Mouse (Mus musculus) embryonic facial prominence, embryonic 15.5 days (tissue): ENCODE measurements around the gene Sorbs1. TPM values are rescaled to one million over a fixed set of nuclear protein-coding genes. Genes with fewer than 3 reads are reported as not detected.

Source experiments
- ATAC-seq: fragments of 200-750 bp; cut with Nextera tagmentation; 2 replicates; pipeline ENCODE4 v1.8.0; 2017; ENCODE audit warnings: low read depth, moderate TSS enrichment; ENCODE audit not compliant: insufficient number of reproducible peaks, low FRiP score, low TSS enrichment
- H3K27ac ChIP-seq: fragments of 300-500 bp; sonication (generic); replicated peaks from 2 replicates; pipeline ENCODE4 v1.5.1; 2015; ENCODE audit warnings: mild to moderate bottlenecking, inconsistent platforms
- H3K27me3 ChIP-seq: fragments of 300-500 bp; sonication (generic); 2 replicates; pipeline ENCODE4 v1.6.1; 2015; ENCODE audit warnings: inconsistent platforms
- H3K36me3 ChIP-seq: fragments of 300-500 bp; sonication (generic); 2 replicates; pipeline ENCODE4 v1.6.1; 2015; ENCODE audit warnings: mild to moderate bottlenecking, inconsistent platforms
- H3K4me1 ChIP-seq: fragments of 300-500 bp; sonication (generic); 2 replicates; pipeline ENCODE4 v1.6.1; 2015; ENCODE audit warnings: inconsistent platforms
- H3K4me2 ChIP-seq: fragments of 300-500 bp; sonication (generic); replicated peaks from 2 replicates; pipeline ENCODE4 v1.6.1; 2015; ENCODE audit warnings: mild to moderate bottlenecking, inconsistent platforms
- H3K4me3 ChIP-seq: fragments of 300-500 bp; sonication (generic); replicated peaks from 2 replicates; pipeline ENCODE4 v1.5.1; 2015; ENCODE audit warnings: mild to moderate bottlenecking, inconsistent platforms
- H3K9ac ChIP-seq: fragments of 300-500 bp; sonication (generic); 2 replicates; pipeline ENCODE4 v1.6.1; 2015; ENCODE audit warnings: inconsistent platforms
- H3K9me3 ChIP-seq: fragments of 300-500 bp; sonication (generic); replicated peaks from 2 replicates; pipeline ENCODE4 v1.6.1; 2016; ENCODE audit warnings: inconsistent platforms
- WGBS: fragments of 180-500 bp; shearing (Covaris S2); methylation state at CpG from one replicate; pipeline ENCODE4 v1.1.7; 2015; 5-methylcytosine and 5-hydroxymethylcytosine counted together
- polyA plus RNA-seq: library from polyadenylated mRNA; unstranded; fragments of >200 nt; fragmentation: Nextera tagmentation; extraction: Ambion mirVana; gene quantifications from 2 replicates; pipeline ENCODE4 v1.2.1, GENCODE M21; 2015

Sorbs1 gene
- polyA plus RNA-seq, 1 experiment from 2014 or later = 55.6 TPM

GRCm38 (mm10) chr19:40341141-40341540 is 172.4 kb downstream of the Sorbs1 start:
- no peaks in the 10 kb centered on the region for H3K27me3 ChIP-seq

GRCm38 (mm10) chr19:40336694-40337093 is 176.9 kb downstream of the Sorbs1 start:
- H3K4me1 ChIP-seq = no peaks in the 10 kb centered on the region
- H3K27me3 ChIP-seq = no peaks in the 10 kb centered on the region
- H3K9me3 ChIP-seq = no peaks in the 10 kb centered on the region
- H3K4me3 ChIP-seq = no peak overlapping the region
- H3K27ac ChIP-seq = no peak overlapping the region
- WGBS = 69% methylated on average over 4 of the region's 4 CpGs
- no peaks in the 10 kb centered on the region for H3K36me3 ChIP-seq
- H3K4me2 ChIP-seq = no peak overlapping the region
- no peak for ATAC-seq
- no peak overlapping the region for H3K9ac ChIP-seq

More at GRCm38 (mm10) chr19:40341141-40341540, 172.4 kb downstream of the Sorbs1 start:
- H3K36me3 ChIP-seq = no peaks in the 10 kb centered on the region
- no peak overlapping the region for H3K27ac ChIP-seq
- no peak for ATAC-seq
- no peaks in the 10 kb centered on the region for H3K9me3 ChIP-seq
- H3K9ac ChIP-seq = no peak overlapping the region
- no peaks in the 10 kb centered on the region for H3K4me1 ChIP-seq
- no peak overlapping the region for H3K4me3 ChIP-seq
- no peak overlapping the region for H3K4me2 ChIP-seq
- 13% methylated on average over 6 of the region's 6 CpGs for WGBS

GRCm38 (mm10) chr19:40333905-40334304 is 179.7 kb downstream of the Sorbs1 start:
- WGBS = 36% methylated on average over 5 of the region's 5 CpGs
- H3K36me3 ChIP-seq = no peaks in the 10 kb centered on the region
- ATAC-seq = no peak
- H3K4me2 ChIP-seq = no peak overlapping the region
- no peak overlapping the region for H3K4me3 ChIP-seq
- H3K9me3 ChIP-seq = no peaks in the 10 kb centered on the region
- no peak overlapping the region for H3K9ac ChIP-seq
- no peaks in the 10 kb centered on the region for H3K27me3 ChIP-seq
- H3K4me1 ChIP-seq = no peaks in the 10 kb centered on the region
- no peak overlapping the region for H3K27ac ChIP-seq

- H3K4me2 ChIP-seq = no peak overlapping the region
- H3K4me3 ChIP-seq = no peak overlapping the region
- H3K9me3 ChIP-seq = no peaks in the 10 kb centered on the region
- H3K27me3 ChIP-seq = no peaks in the 10 kb centered on the region
- H3K27ac ChIP-seq = no peak overlapping the region
- no peaks in the 10 kb centered on the region for H3K4me1 ChIP-seq
- WGBS = 89% methylated on average over 4 of the region's 4 CpGs
- no peak overlapping the region for H3K9ac ChIP-seq
- no peaks in the 10 kb centered on the region for H3K36me3 ChIP-seq
- ATAC-seq = no peak
Observed at GRCm38 (mm10) chr19:40333081-40333480, 180.5 kb downstream of the Sorbs1 start.

- H3K9ac ChIP-seq = no peak overlapping the region
- no peaks in the 10 kb centered on the region for H3K27me3 ChIP-seq
- no peaks in the 10 kb centered on the region for H3K9me3 ChIP-seq
- H3K36me3 ChIP-seq = 0 out of 2 replicates have a peak, but pooled peaks cover 3% of the 10 kb centered on the region
- WGBS = 79% methylated on average over 6 of the region's 6 CpGs
- no peak overlapping the region for H3K27ac ChIP-seq
- no peak overlapping the region for H3K4me3 ChIP-seq
- H3K4me2 ChIP-seq = no peak overlapping the region
- H3K4me1 ChIP-seq = no peaks in the 10 kb centered on the region
- no peak for ATAC-seq
Observed at GRCm38 (mm10) chr19:40332303-40332702, 181.3 kb downstream of the Sorbs1 start.

- no peaks in the 10 kb centered on the region for H3K27me3 ChIP-seq
- H3K9me3 ChIP-seq = no peaks in the 10 kb centered on the region
- no peak overlapping the region for H3K27ac ChIP-seq
- no peak overlapping the region for H3K4me3 ChIP-seq
- ATAC-seq = no peak
- H3K4me1 ChIP-seq = no peaks in the 10 kb centered on the region
- H3K4me2 ChIP-seq = no peak overlapping the region
- no peak overlapping the region for H3K9ac ChIP-seq
- 54% methylated on average over 6 of the region's 6 CpGs for WGBS
- 0 out of 2 replicates have a peak, but pooled peaks cover 3% of the 10 kb centered on the region for H3K36me3 ChIP-seq
Observed at GRCm38 (mm10) chr19:40331846-40332245, 181.7 kb downstream of the Sorbs1 start.

GRCm38 (mm10) chr19:40326126-40326525 is 187.5 kb downstream of the Sorbs1 start:
- H3K9me3 ChIP-seq = no peaks in the 10 kb centered on the region
- H3K9ac ChIP-seq = no peak overlapping the region
- 93% methylated on average over 21 of the region's 21 CpGs for WGBS
- no peak overlapping the region for H3K27ac ChIP-seq
- peaks cover 11% of the 10 kb centered on the region for H3K36me3 ChIP-seq
- H3K4me3 ChIP-seq = no peak overlapping the region
- ATAC-seq = no peak
- H3K4me2 ChIP-seq = no peak overlapping the region
- peaks cover 3% of the 10 kb centered on the region; the same call in 1 of the 2 replicates for H3K4me1 ChIP-seq
- H3K27me3 ChIP-seq = no peaks in the 10 kb centered on the region

- H3K4me1 ChIP-seq = peaks cover 3% of the 10 kb centered on the region; the same call in 1 of the 2 replicates
- H3K9me3 ChIP-seq = no peaks in the 10 kb centered on the region
- ATAC-seq = no peak
- no peak overlapping the region for H3K27ac ChIP-seq
- H3K4me3 ChIP-seq = no peak overlapping the region
- 82% methylated on average over 8 of the region's 8 CpGs for WGBS
- peaks cover 11% of the 10 kb centered on the region for H3K36me3 ChIP-seq
- no peaks in the 10 kb centered on the region for H3K27me3 ChIP-seq
- H3K4me2 ChIP-seq = no peak overlapping the region
- no peak overlapping the region for H3K9ac ChIP-seq
Observed at GRCm38 (mm10) chr19:40325381-40325780, 188.2 kb downstream of the Sorbs1 start.

- H3K9ac ChIP-seq = no peak overlapping the region
- no peak for ATAC-seq
- no peaks in the 10 kb centered on the region for H3K9me3 ChIP-seq
- H3K36me3 ChIP-seq = peaks cover 8% of the 10 kb centered on the region
- no peaks in the 10 kb centered on the region for H3K27me3 ChIP-seq
- WGBS = 55% methylated on average over 3 of the region's 3 CpGs
- no peak overlapping the region for H3K27ac ChIP-seq
- no peak overlapping the region for H3K4me3 ChIP-seq
- H3K4me1 ChIP-seq = peaks cover 3% of the 10 kb centered on the region; the same call in 1 of the 2 replicates
- no peak overlapping the region for H3K4me2 ChIP-seq
Observed at GRCm38 (mm10) chr19:40322226-40322625, 191.4 kb downstream of the Sorbs1 start.

- 72% methylated on average over 3 of the region's 3 CpGs for WGBS
- Histone ChIP-seq H3K36me3 (no peaks in the 10 kb centered on the region), H3K9ac (no peak overlapping the region), H3K27me3 (no peaks in the 10 kb centered on the region), H3K4me1 (peaks cover 3% of the 10 kb centered on the region; the same call in 1 of the 2 replicates), H3K27ac (no peak overlapping the region), H3K4me2 (no peak overlapping the region), H3K9me3 (no peaks in the 10 kb centered on the region), H3K4me3 (no peak overlapping the region)
- ATAC-seq = no peak
Observed at GRCm38 (mm10) chr19:40319199-40319598, 194.4 kb downstream of the Sorbs1 start.

GRCm38 (mm10) chr19:40318511-40318910 is 195.1 kb downstream of the Sorbs1 start:
- Histone ChIP-seq H3K27me3 (no peaks in the 10 kb centered on the region), H3K4me2 (no peak overlapping the region), H3K36me3 (no peaks in the 10 kb centered on the region), H3K9me3 (no peaks in the 10 kb centered on the region), H3K4me3 (no peak overlapping the region), H3K4me1 (no peaks in the 10 kb centered on the region), H3K27ac (no peak overlapping the region), H3K9ac (no peak overlapping the region)
- ATAC-seq = no peak
- 21% methylated on average over 6 of the region's 6 CpGs for WGBS

GRCm38 (mm10) chr19:40317001-40317400 is 196.6 kb downstream of the Sorbs1 start:
- Histone ChIP-seq H3K4me2 (no peak overlapping the region), H3K27me3 (no peaks in the 10 kb centered on the region), H3K9ac (no peak overlapping the region), H3K9me3 (no peaks in the 10 kb centered on the region), H3K36me3 (no peaks in the 10 kb centered on the region), H3K27ac (no peak overlapping the region), H3K4me3 (no peak overlapping the region), H3K4me1 (no peaks in the 10 kb centered on the region)
- 70% methylated on average over 4 of the region's 4 CpGs for WGBS
- no peak for ATAC-seq
